In the genomic region with DNA sequence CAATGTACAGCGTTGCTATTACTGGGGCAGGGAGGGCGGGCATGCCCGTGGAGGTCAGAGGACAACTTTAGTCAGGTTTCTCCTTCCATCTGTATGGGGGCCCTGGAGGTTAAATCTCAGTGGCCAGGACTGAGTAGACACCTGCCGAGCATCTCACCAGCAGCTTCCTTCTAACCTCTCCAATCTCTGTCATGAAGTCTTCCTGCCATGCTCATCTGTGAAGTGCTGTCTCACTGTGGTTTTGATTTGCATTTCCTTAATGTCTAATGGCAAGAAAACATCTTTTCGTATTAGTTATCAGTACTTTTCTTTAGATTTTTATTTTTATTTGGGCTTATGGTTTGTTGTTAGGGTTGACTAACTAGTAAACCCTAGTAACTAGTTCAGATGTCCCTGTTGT, we compare ENCODE assay signal across 17 mouse cellular contexts.
"Had no signal": no experiment of that assay in that cellular context is flagged by ENCODE, and none has a peak within 500 bp of the region (broad histone marks: within the 10 kb centered on the region; RNA-seq: fewer than 3 reads in every experiment).

No protein-coding gene starts in this region.

- H3K9me3 ChIP-seq: megakaryocyte, embryonic 14.5 days; midbrain, embryonic 13.5 days; midbrain, embryonic 15.5 days; neural tube, embryonic 12.5 days had no signal

- H3K27ac ChIP-seq: midbrain, embryonic 13.5 days; midbrain, embryonic 15.5 days; neural tube, embryonic 12.5 days had no signal

- H3K4me1 ChIP-seq: midbrain, embryonic 13.5 days; midbrain, embryonic 15.5 days; neural tube, embryonic 12.5 days had no signal

- DNase-seq: lung, adult 18-20 months; lung, embryonic 14.5 days; lung, postnatal 10 days; lung, postnatal 4 days; retina, postnatal 1 day; right cerebral cortex, adult 18-20 months; right cerebral cortex, postnatal 25 days; right cerebral cortex, postnatal 4 days; spleen, adult 18-20 months; thymus, adult 18-20 months; thymus, postnatal 25 days; thymus, postnatal 4 days had no signal

- H3K9ac ChIP-seq: lung, embryonic 14.5 days; midbrain, embryonic 13.5 days; midbrain, embryonic 15.5 days; neural tube, embryonic 12.5 days had no signal

- H3K4me3 ChIP-seq: megakaryocyte, embryonic 14.5 days; midbrain, embryonic 13.5 days; midbrain, embryonic 15.5 days; neural tube, embryonic 12.5 days had no signal

- ATAC-seq: midbrain, embryonic 13.5 days; midbrain, embryonic 15.5 days had no signal

- H3K4me2 ChIP-seq: lung, embryonic 14.5 days; midbrain, embryonic 11.5 days; midbrain, embryonic 13.5 days; midbrain, embryonic 15.5 days; neural tube, embryonic 12.5 days had no signal

- H3K27me3 ChIP-seq: megakaryocyte, embryonic 14.5 days; midbrain, embryonic 13.5 days; midbrain, embryonic 15.5 days; neural tube, embryonic 12.5 days had no signal
